Mouse (Mus musculus): Measurements from ENCODE around the gene Cep83.
"Not testable (repeated sequence)": the region's sequence is repeated elsewhere in the genome, so short reads cannot be mapped to it uniquely, and the experiment has no call there.

The Cep83 gene

GRCm38 (mm10) chr10:94688420-94689175 lies at the start of gene Cep83:
Gene Cep83 (plus strand): TSS chr10:94688654.
- peak; percentile 94 for DNase-seq (ENCODE audit: low spot score)

GRCm38 (mm10) chr10:94639281-94639680 lies 49.2 kb upstream of the Cep83 start:
- no peak for DNase-seq (ENCODE audit: low spot score)

DNA sequence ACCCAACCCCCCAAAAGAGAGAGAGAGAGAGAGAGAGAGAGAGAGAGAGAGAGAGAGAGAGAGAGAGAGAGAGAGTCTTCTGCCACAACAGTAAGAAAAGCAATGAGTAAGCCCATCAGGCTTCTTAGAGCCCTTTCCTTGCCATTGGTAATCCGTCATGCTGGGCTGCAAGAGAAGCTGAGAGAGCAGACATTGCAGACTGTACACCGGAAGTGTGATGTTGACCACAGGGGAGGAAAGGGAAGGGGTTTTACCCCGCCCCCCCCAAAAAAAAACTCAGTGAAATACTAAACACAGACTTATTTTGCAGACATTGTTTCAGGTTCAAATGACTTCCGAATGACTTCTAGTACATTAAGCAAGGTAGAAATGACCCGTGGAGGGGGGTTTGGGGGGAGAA lies 48.4 kb upstream of the Cep83 start:
- DNase-seq (ENCODE audit: low spot score), result no peak

- DNase-seq (ENCODE audit: low spot score), result no peak
Measured at GRCm38 (mm10) chr10:94664036-94664435, 24.4 kb upstream of the Cep83 start.

GRCm38 (mm10) chr10:94664455-94664854 lies 24.0 kb upstream of the Cep83 start:
- DNase-seq (ENCODE audit: low spot score), result no peak

GRCm38 (mm10) chr10:94668147-94668546 lies 20.3 kb upstream of the Cep83 start:
- no peak for DNase-seq (ENCODE audit: low spot score)

GRCm38 (mm10) chr10:94687801-94688419 lies 544 bp upstream of the Cep83 start:
- DNase-seq (ENCODE audit: low spot score), result peak; percentile 64

GRCm38 (mm10) chr10:94689176-94689510 lies 689 bp downstream of the Cep83 start:
- DNase-seq (ENCODE audit: low spot score), result peak; percentile 48

- DNase-seq (ENCODE audit: low spot score), result no peak
Measured at GRCm38 (mm10) chr10:94690376-94690775, 1.9 kb downstream of the Cep83 start.

GRCm38 (mm10) chr10:94692163-94692562 lies 3.7 kb downstream of the Cep83 start:
- no peak for DNase-seq (ENCODE audit: low spot score)

GRCm38 (mm10) chr10:94705643-94706258 lies 17.3 kb downstream of the Cep83 start:
- no peak for DNase-seq (ENCODE audit: low spot score)

DNA sequence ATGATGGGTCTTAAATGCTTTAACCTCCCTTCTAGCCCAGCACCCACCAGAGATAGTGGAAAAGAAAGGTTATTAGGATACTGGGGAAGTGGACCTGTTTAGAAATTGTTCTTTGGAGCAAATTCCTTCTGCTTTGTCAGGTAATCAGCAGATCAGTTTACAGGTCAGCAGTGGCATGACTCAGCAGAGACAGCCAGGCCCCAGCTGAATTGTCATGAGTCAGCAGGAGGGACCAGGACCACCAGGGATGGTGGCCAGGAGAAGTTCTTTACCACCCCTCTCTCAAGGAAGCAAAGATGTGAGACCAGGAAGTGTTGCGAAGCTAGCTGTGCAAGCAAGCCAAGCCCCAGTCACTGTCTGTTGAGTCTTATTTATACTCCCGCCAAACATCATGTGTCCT lies 18.2 kb downstream of the Cep83 start:
- no peak for DNase-seq (ENCODE audit: low spot score)

DNA sequence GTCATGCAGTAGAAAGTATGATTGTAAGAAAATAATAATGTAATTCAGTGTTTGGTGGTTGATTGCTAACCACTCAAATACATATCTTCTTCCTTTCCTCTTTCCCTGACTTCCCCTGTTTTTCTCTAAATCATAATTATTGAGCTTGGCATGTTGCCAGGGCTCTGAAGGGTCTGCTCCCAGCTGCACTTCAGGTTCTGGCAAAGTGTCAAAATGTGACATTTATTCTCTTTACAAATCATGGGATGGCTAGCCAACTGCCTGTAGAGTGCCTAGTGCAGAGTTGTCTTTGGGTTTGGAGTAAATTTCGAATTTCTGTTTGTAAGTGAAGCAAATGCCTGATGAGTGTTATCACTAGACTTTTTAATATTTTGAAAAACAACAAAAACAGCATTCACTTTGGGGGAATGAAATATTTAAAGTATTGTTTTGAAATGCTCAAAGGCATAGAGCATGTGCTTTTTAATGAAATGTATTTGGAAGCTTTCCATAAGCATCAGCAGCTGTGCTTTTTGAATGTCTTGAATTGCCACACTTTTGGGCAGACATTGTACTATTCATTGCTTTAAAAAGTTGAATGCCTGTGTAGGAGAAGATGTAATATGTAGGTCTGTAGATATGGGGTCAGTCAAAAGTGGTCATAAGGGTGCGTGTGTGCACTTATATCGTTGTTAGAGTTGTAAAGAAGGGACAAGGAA lies 21.3 kb downstream of the Cep83 start:
- no peak for DNase-seq (ENCODE audit: low spot score)

DNA sequence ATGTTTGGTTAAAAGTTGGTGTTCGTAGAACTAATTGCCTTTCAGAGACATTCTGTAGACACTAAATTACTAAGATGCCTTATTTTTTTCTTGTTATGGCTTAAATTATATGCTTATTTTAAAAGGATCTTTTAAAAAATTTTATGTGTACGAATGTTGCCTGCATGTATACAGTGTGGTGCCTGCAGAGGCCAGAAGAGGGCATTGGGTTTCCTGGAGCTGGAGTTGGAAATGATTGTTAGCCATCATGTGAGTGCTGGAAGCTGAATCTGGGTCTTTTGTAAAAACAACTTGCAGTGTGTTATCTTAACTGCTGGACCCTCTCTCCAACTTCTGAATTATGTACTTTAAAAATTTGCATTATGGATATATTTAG lies 21.9 kb downstream of the Cep83 start:
- DNase-seq (ENCODE audit: low spot score), result no peak

- no peak for DNase-seq (ENCODE audit: low spot score)
Measured at GRCm38 (mm10) chr10:94720300-94720699, 31.8 kb downstream of the Cep83 start.

GRCm38 (mm10) chr10:94728053-94728452 lies 39.6 kb downstream of the Cep83 start:
- not testable (repeated sequence) for DNase-seq (ENCODE audit: low spot score)

GRCm38 (mm10) chr10:94730445-94730844 lies 42.0 kb downstream of the Cep83 start:
- DNase-seq (ENCODE audit: low spot score), result no peak

DNA sequence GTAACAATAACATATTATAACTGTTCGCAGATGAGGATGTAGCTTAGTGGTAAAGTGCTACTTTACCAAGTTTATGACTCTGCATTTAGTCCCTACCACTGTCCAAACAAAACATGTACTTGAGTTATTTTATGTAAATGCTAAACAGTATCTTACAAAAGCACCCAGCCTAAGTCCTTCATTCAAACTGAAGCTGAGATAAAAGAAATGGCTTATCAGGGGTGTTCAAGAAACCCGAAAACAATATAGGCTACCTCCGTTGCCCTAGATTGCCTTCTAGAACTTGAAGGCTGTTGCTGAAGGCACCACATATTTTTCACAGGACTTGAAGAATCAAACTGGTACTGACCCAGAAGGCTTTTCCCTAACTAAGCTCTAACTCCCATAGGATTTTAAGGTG lies 46.4 kb downstream of the Cep83 start:
- no peak for DNase-seq (ENCODE audit: low spot score)

DNA sequence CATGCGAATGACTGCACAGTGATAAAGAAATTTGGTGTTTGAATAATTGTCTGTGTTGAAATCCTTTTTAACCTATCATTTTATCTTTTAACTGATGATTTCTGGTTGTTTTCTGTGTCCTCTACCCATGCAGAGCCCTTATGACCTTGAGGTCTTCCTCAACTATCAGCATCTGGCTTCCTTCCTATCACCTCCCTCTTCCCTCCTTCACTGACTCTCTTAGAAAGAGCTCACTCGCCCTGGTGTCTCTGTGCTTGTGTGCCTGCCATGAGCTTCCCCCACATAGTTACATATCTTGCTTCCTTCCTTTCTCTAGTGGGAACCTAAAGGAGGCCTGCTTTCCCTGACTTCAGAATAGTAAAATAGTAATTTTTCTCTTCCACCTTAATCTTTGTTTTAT lies 51.8 kb downstream of the Cep83 start:
- no peak for DNase-seq (ENCODE audit: low spot score)

- DNase-seq (ENCODE audit: low spot score), result no peak
Measured at GRCm38 (mm10) chr10:94741459-94741858, 53.0 kb downstream of the Cep83 start.

GRCm38 (mm10) chr10:94747011-94747410 lies 58.6 kb downstream of the Cep83 start:
- no peak for DNase-seq (ENCODE audit: low spot score)

- no peak for DNase-seq (ENCODE audit: low spot score)
Measured at GRCm38 (mm10) chr10:94771496-94771895, 83.0 kb downstream of the Cep83 start.

DNA sequence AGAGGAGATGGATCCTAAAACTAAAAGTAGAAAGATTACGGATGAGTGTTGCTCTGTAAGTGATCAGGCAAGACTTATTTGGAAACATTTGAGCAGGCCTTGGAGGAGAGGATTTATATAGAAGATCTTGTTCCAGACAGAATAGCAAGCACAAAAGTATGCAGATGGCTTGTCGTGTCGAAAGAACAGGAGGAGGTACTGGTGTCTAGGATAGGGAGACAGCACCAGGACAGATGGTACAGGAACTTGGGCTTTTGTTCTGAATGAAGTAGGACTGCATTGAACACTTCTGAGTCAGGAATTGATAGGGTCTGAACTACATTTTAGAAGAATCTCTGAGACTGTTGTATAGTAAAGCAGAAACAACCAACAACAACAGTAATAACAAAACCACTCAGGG lies 89.1 kb downstream of the Cep83 start:
- DNase-seq (ENCODE audit: low spot score), result no peak

Measured in embryo, embryonic 10.5 days (tissue).